Mouse (Mus musculus) 3T3-L1 (cell line): ENCODE results near the gene Gsta4.
A peak's percentile ranks its signal among the peaks of the same experiment; 100 is the strongest.
"Not testable (repeated sequence)": the region's sequence is repeated elsewhere in the genome, so short reads cannot be mapped to it uniquely, and the experiment has no call there.

Experiments
- DNase-seq: peaks from one replicate; pipeline ENCODE4 v3.0.0-alpha.2; 2015; ENCODE audit warnings: low read depth, low spot score

Gsta4 gene

DNA sequence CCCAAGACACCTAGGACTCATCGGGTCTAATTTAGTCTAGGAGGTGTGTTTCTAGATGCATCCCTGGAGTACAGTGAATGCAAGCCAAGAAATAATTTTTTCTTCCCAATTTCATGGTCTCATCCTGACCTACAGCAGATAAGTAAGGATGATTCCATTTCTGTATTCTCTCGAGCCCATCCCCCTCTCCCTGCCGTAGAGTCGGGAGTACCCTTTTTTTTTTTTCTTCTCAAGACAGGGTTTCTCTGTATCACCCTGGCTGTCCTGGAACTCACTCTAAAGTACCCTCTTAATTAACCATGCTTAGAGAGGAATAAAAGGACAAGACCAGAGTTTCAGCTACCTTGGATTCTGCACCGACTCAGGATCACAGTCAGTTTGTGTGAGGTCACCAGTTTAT is 4.4 kb upstream of the Gsta4 start:
- no peak for DNase-seq

DNA sequence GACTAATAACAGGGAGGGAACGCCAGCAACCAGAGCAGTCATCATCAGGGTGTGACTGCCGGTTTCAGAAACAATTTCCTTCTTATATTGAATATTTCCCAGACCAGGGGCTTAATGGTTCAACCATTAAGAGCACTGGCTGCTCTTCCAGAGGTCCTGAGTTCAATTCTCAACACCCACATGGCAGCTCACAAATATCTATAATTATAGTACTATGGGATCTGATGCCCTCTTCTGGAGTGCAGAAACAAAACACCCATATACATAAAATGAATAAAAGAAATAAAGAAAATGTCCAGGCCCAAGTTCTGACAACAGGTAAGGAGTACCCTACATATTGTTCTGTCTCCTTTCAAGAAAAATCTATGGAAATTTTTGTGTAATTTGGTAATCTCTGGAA is 3.5 kb upstream of the Gsta4 start:
- no peak for DNase-seq

- DNase-seq = peak; percentile 56
These were observed 3.1 kb downstream of the Gsta4 start for GRCm38 (mm10) chr9:78185686-78186085.

GRCm38 (mm10) chr9:78188910-78189309 is 6.3 kb downstream of the Gsta4 start:
- no peak for DNase-seq

DNA sequence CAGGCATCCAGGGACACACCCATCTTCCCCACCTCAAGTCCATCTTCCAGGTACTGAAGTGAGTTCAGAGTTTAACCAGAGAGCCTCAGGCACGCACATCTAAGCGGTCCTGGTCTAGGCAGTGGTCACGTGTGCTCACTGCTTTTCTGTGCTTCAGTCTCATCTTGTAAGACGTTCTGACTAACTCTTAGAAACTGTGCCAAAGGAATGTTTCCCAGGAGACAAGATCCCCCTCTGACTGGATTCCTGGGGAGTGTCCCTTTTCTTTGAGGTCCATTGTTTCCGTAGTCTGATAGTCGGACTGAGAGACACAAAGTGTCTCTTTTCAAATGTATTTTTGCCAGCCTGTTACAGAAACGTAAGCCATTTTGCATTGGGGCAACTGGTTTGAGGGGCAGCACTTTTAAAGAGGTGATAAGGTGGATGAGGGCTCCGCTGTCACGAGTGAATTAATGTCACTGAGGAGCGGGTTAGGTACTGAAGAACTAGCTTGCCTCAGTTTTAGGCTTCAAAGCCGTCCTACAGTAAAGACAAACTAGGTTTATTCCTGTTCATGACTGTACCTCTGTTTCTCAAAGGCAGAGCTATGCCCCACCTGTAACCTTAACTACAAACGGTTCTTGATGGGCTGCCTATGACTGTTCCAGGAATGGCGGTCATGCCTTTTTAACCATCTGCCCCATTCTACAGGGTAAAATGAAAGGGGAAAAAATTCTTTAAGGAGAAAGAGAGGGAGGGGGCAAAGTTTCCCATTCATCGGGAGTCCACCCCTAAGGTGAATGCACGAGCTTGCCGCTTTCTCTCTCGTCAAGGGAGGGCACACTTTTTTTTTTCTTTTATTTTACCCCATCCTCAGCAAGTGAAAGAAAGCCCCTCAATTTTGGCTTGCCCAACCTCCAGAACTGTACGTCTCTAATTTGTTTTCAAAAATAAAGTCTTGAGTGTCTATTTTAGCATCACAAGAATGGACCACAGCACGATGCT is 8.4 kb downstream of the Gsta4 start:
- DNase-seq = peak; percentile 86

- DNase-seq = peak; percentile 93
These were observed 9.2 kb downstream of the Gsta4 start for GRCm38 (mm10) chr9:78191736-78192135.

DNA sequence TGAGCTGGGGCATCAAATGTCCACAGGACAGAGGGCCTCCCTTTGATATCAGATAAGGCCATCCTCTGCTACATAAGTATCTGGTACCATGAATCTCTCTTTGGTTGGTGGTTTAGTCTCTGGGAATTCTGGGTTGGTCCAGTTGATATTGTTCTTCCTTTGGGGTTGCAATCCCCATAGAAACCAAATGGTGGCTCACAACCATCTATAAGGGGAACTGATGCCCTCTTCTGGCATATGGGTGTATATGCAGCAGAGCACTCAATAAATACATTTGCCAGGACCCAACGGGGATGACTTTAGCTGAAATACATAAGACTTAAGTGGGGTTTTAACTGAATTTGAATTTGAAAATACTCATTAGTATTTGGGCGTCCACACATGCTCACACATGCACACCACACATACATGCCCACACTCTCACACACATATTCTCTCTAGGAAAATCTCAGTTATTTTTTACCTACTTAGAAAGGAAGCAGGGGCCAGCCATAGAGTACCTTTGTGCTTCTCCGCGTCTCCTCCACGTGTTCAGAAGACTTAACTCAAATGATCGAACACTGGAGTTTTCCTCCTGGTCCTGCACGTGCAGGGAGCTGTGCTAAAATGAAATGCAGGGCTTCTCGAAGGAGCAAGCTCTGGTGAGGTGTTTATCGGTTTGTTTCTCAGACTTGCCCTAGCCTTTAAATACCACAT is 11.5 kb downstream of the Gsta4 start:
- DNase-seq = peak; percentile 86

DNA sequence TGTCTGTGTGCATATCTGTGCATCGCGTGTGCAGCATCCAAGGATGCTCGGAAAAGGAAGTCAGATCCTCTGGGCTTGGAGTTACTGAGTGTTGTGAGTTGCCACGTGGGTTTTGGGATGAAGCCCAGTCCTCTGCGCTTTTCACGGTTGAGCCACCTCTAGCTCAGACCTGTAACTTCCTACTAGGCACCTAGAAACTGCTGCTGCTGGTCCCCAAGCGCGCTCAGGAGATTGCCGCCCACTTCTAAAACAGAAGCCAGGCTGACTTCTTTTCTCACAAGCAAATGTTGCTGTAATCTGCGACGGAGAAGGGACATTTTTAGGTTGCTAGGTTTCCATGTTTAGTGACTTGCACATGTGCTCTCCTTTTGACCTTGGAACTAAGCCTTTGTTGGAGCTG is 12.5 kb downstream of the Gsta4 start:
- no peak for DNase-seq

DNA sequence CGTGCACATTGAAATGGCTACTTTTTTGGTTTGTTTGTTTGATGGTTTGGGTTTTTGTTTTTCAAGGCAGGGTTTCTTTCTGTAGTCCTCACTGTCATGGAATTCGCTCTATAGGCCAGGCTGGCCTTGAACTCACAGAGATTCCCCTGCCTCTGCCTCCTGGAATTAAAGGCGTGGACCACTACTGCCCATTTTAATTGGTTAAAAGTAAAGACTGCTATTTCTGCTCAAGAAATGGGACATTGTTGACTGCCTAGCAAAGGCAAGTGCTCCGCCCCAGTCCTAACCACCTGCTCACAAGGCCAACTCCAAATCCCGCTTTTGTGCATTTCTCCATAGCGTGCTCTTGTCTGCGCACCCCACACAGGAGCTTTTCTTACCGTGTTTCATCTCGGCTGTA is 15.2 kb downstream of the Gsta4 start:
- DNase-seq = no peak

- no peak for DNase-seq
These were observed 21.6 kb downstream of the Gsta4 start for GRCm38 (mm10) chr9:78204194-78204593.

- no peak for DNase-seq
These were observed 26.4 kb downstream of the Gsta4 start for GRCm38 (mm10) chr9:78208956-78209355.

DNA sequence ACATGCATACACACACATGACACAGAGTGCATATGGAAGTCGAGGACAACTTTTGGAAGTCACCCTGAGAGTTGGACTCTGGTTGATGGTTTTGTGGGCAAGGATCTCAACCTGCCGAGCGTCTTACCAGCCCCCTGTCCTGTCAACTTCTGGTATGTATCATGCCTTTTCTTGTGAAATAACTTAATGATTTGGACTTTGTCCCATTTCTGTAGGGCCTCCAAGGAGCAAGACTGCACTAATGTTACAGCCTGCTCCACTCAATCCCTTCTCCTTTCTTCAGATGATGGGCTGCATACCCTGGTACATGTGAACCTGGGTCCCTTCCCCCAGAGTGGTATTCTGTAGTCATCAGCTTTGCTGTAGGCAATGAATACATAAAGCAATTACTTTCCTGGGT is 27.5 kb downstream of the Gsta4 start:
- DNase-seq = no peak

DNA sequence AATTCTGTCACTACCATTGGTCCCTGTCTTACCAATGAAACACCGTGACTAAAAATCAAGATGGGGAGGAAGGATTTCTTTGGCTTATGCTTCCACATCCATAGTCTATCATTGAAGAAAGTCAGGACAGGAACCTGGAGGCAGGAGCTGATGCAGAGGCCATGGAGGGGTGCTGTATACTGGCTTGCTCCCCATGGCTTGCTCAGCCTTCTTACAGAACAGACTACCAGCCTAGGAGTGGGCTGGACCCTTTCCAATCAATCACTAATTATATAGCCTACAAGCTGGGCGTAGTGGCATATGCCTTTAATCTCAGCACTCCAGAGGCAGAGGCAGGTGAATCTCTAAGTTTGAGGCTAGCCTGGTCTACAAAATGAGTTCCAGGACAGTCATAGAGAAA is 28.2 kb downstream of the Gsta4 start:
- DNase-seq = no peak

- DNase-seq = no peak
These were observed 28.9 kb downstream of the Gsta4 start for GRCm38 (mm10) chr9:78211521-78211920.

DNA sequence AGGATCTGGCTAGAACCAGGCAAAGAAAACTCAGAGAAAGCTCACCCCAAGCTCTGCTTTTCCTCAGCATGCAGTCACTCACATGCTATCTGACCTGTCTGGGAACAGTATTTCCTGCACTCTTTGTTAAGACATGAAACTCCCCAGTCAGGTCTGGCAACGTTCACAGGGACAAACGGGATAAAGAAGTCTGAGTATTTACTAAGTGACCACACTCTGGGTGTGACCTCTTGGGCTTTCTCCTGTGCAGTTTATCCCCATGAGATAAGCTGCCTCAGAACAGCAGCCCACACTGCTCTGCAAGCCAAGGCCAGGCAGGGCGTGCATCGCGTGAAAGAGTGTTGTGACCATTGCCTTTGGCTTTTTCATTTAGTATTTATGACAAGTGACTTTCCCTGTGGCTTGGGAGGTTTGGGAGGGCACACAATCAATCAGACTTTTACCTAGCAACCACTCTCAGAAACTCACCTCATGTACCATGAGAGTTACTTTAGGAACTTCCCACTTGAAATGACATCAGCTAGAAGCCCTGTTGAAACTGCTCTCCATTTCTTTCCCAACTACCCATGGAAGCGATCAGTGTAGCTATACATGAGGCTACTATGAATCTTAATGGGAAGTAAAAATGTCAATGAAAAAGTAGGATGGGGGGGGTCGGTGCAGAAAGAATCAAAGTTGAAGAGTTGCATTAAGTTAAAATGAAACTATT is 29.9 kb downstream of the Gsta4 start:
- DNase-seq = peak; percentile 61

- no peak for DNase-seq
These were observed 34.5 kb downstream of the Gsta4 start for GRCm38 (mm10) chr9:78217074-78217473.

- no peak for DNase-seq
These were observed 40.0 kb downstream of the Gsta4 start for GRCm38 (mm10) chr9:78222616-78223015.

- no peak for DNase-seq
These were observed 40.8 kb downstream of the Gsta4 start for GRCm38 (mm10) chr9:78223221-78223902.

- DNase-seq = no peak
These were observed 41.8 kb downstream of the Gsta4 start for GRCm38 (mm10) chr9:78224418-78224817.

GRCm38 (mm10) chr9:78225304-78225703 is 42.7 kb downstream of the Gsta4 start:
- DNase-seq = no peak

- no peak for DNase-seq
These were observed 45.5 kb downstream of the Gsta4 start for GRCm38 (mm10) chr9:78228122-78228521.

DNA sequence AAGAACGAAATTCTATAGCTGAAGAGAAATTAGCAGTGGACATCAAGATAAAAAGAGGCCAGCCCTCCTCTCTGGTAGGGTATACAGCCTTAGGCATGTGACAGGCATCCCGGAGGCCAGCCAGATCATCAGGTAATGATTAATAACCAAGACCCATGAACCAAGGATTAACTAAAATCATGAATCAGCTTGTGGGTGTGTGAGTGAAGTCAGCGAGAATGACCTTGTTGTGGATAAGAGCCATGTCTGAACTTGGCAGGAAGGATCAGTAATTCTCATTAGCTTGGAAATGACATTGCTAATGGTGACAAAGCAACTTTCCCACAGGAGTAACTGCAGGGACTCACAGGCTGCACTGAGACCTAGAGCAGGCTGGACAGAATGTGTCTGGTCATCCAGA is 47.1 kb downstream of the Gsta4 start:
- not testable (repeated sequence) for DNase-seq
